Mouse (Mus musculus): ENCODE measurements at regions not wholly inside any gene's neighbourhood (a gene's known extent, or its start where the extent isn't known, plus 50 kb on each side); places are given as distances from the start of the nearest gene placed in this dataset.
"Not testable (repeated sequence)": the region's sequence is repeated elsewhere in the genome, so short reads cannot be mapped to it uniquely, and the experiment has no call there.

GRCm38 (mm10) chr9:92799695-92800094 is 257.7 kb downstream of the Plod2 start:
- Histone ChIP-seq H3K9ac (ENCODE audit: low read depth, low read length) (no peak overlapping the region), H3K4me2 (ENCODE audit: low read depth, low read length) (no peak overlapping the region), H3K36me3 (ENCODE audit: control insufficient read depth, insufficient read depth, low read length) (no peaks in the 10 kb centered on the region), H3K4me1 (ENCODE audit: control insufficient read depth, insufficient read depth, low read length) (no peaks in the 10 kb centered on the region), H3K9me3 (ENCODE audit: control insufficient read depth, low read length) (no peaks in the 10 kb centered on the region), H3K27ac (replicated peaks; ENCODE audit: low read depth, low read length) (no peak overlapping the region), H3K4me3 (ENCODE audit: low read depth, low read length) (no peak overlapping the region), H3K27me3 (replicated peaks; ENCODE audit: control insufficient read depth, insufficient read depth, low read length) (no peaks in the 10 kb centered on the region)
- no peak for ATAC-seq (ENCODE audit: low read depth)
- 13% methylated on average over 1 of the region's 1 CpGs for WGBS
- DNase-seq (ENCODE audit: low spot score): peak; percentile 7

DNA sequence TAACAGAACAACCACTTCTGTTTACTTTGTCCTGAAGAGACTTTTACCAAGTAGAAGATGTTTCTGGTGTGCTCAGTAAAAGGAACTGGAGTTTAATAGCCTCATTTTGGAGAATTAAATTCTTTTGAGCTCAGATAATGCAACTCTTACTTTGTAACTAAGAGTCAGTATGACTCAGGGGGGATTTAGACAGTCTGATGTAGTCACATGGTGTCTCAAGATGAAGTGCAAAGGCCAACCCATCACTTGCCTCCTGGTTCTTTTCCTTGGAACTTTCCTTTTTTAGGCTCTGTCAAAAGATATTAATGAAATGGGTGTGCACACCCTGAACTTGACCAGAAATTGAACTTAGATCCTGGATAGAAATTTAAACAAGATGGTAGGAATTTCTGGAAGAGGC is 267.4 kb downstream of the Plod2 start:
- H3K4me3 ChIP-seq (ENCODE audit: low read depth, low read length): no peak overlapping the region
- H3K9me3 ChIP-seq (ENCODE audit: control insufficient read depth, low read length): no peaks in the 10 kb centered on the region
- H3K27me3 ChIP-seq (replicated peaks; ENCODE audit: control insufficient read depth, insufficient read depth, low read length): no peaks in the 10 kb centered on the region
- ATAC-seq (ENCODE audit: low read depth) (no peak), DNase-seq (ENCODE audit: low spot score) (peak; percentile 6)
- H3K4me2 ChIP-seq (ENCODE audit: low read depth, low read length): no peak overlapping the region
- no peak overlapping the region for H3K27ac ChIP-seq (replicated peaks; ENCODE audit: low read depth, low read length)
- H3K4me1 ChIP-seq (ENCODE audit: control insufficient read depth, insufficient read depth, low read length): no peaks in the 10 kb centered on the region
- no peak overlapping the region for H3K9ac ChIP-seq (ENCODE audit: low read depth, low read length)
- H3K36me3 ChIP-seq (ENCODE audit: control insufficient read depth, insufficient read depth, low read length): no peaks in the 10 kb centered on the region

DNA sequence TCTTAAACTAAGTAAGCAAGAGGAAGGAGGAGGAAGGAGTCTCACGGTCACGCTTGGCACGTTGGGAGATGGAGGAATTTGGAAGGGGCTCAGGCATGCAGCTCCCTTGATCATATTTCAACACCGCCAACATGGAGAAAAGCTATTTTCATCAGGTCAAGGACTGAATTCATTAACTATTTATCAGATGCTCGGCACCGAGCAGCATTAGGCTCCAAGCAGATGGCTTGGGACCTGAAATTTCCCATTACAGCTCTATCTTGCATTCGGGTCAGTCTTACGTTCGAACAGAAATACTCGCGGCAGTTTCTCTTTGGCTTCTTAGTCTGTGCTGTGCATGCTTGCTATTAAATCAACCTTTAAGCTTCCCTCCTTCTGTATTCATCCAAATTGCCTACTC is 278.7 kb downstream of the Plod2 start:
- H3K4me1 ChIP-seq (ENCODE audit: control insufficient read depth, insufficient read depth, low read length): no peaks in the 10 kb centered on the region
- 23% methylated on average over 11 of the region's 11 CpGs for WGBS
- H3K4me2 ChIP-seq (ENCODE audit: low read depth, low read length): peak overlapping the region; percentile 50
- peak; percentile 53; the same call in 1 of the 2 replicates for ATAC-seq (ENCODE audit: low read depth)
- H3K9me3 ChIP-seq (ENCODE audit: control insufficient read depth, low read length): no peaks in the 10 kb centered on the region
- H3K27ac ChIP-seq (replicated peaks; ENCODE audit: low read depth, low read length): no peak overlapping the region
- H3K4me3 ChIP-seq (ENCODE audit: low read depth, low read length): peak overlapping the region; percentile 23
- H3K36me3 ChIP-seq (ENCODE audit: control insufficient read depth, insufficient read depth, low read length): no peaks in the 10 kb centered on the region
- no peak overlapping the region for H3K9ac ChIP-seq (ENCODE audit: low read depth, low read length)
- peak; percentile 58 for DNase-seq (ENCODE audit: low spot score)
- H3K27me3 ChIP-seq (replicated peaks; ENCODE audit: control insufficient read depth, insufficient read depth, low read length): no peaks in the 10 kb centered on the region

GRCm38 (mm10) chr9:92826708-92827353 is 284.8 kb downstream of the Plod2 start:
- no peak for DNase-seq (ENCODE audit: low spot score)
- Histone ChIP-seq H3K27ac (replicated peaks; ENCODE audit: low read depth, low read length) (no peak overlapping the region), H3K36me3 (ENCODE audit: control insufficient read depth, insufficient read depth, low read length) (no peaks in the 10 kb centered on the region), H3K9ac (ENCODE audit: low read depth, low read length) (no peak overlapping the region), H3K9me3 (ENCODE audit: control insufficient read depth, low read length) (no peaks in the 10 kb centered on the region), H3K4me1 (ENCODE audit: control insufficient read depth, insufficient read depth, low read length) (no peaks in the 10 kb centered on the region), H3K4me3 (ENCODE audit: low read depth, low read length) (no peak overlapping the region), H3K4me2 (ENCODE audit: low read depth, low read length) (no peak overlapping the region), H3K27me3 (replicated peaks; ENCODE audit: control insufficient read depth, insufficient read depth, low read length) (no peaks in the 10 kb centered on the region)
- ATAC-seq (ENCODE audit: low read depth): no peak

DNA sequence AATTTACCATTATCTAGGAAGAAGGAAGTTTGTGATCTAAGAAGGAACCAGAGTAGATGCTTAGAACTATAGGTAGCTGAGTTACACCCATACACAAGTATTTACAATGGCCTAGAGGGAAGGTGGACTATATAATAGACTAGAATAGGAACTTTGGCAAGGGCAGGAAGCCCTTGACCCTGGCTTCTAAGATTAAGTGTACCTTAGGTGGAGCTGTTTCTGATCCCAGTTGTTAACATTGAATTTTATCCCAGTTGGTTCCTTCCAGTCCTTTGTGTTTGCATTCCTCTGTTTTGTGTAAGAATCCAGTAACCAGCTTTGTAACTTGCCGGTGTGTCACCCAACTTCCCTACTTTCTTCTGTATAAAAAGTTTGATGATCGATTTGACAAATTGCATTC is 294.1 kb downstream of the Plod2 start:
- not testable (repeated sequence) for H3K4me1 ChIP-seq (ENCODE audit: control insufficient read depth, insufficient read depth, low read length); H3K4me2 ChIP-seq (ENCODE audit: low read depth, low read length); DNase-seq (ENCODE audit: low spot score); H3K4me3 ChIP-seq (ENCODE audit: low read depth, low read length); H3K27ac ChIP-seq (replicated peaks; ENCODE audit: low read depth, low read length); H3K27me3 ChIP-seq (replicated peaks; ENCODE audit: control insufficient read depth, insufficient read depth, low read length); H3K9ac ChIP-seq (ENCODE audit: low read depth, low read length); H3K9me3 ChIP-seq (ENCODE audit: control insufficient read depth, low read length); ATAC-seq (ENCODE audit: low read depth); H3K36me3 ChIP-seq (ENCODE audit: control insufficient read depth, insufficient read depth, low read length)
- WGBS: 93% methylated on average over 2 of the region's 2 CpGs

DNA sequence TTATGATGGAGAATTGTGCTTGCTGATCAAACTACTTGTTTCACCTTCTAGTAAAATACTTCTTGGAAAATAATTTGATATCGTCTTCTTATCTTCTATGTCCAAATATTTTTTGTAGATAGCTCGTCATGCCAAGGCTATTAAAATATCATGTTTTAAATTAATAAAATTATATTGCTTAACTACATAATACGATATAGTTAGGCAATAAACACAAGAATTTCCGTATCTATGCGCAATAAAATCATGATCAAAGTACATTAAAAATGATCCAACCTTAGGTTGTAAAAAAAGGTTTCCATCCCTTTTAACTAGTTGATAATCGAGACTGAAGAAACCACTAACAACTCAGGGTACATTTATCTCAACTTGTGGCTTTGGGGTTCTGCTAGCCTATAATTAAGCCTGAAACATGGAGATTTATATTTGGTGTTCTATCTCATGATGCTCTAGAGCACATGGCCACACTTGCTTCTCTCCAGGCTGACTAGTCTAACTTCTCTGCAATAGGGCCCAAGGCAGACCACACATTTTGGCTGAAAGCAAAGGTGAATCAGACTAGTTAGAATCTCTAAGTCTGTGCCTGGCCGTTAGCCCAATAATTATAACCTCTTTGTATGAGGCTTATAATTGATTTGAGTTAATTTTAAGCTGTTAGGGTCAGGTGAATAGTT is 314.5 kb downstream of the Plod2 start:
- Histone ChIP-seq H3K4me2 (ENCODE audit: low read depth, low read length) (no peak overlapping the region), H3K9me3 (ENCODE audit: control insufficient read depth, low read length) (no peaks in the 10 kb centered on the region), H3K27me3 (replicated peaks; ENCODE audit: control insufficient read depth, insufficient read depth, low read length) (no peaks in the 10 kb centered on the region), H3K27ac (replicated peaks; ENCODE audit: low read depth, low read length) (no peak overlapping the region), H3K36me3 (ENCODE audit: control insufficient read depth, insufficient read depth, low read length) (no peaks in the 10 kb centered on the region), H3K9ac (ENCODE audit: low read depth, low read length) (no peak overlapping the region), H3K4me1 (ENCODE audit: control insufficient read depth, insufficient read depth, low read length) (no peaks in the 10 kb centered on the region), H3K4me3 (ENCODE audit: low read depth, low read length) (no peak overlapping the region)
- no peak for DNase-seq (ENCODE audit: low spot score)
- ATAC-seq (ENCODE audit: low read depth): no peak
- WGBS: 85% methylated on average over 7 of the region's 7 CpGs

- DNase-seq (ENCODE audit: low spot score) (peak; percentile 23), ATAC-seq (ENCODE audit: low read depth) (peak; percentile 60; the same call in 1 of the 2 replicates)
- WGBS: 74% methylated on average over 6 of the region's 6 CpGs
- H3K4me3 ChIP-seq (ENCODE audit: low read depth, low read length): no peak overlapping the region
- H3K4me2 ChIP-seq (ENCODE audit: low read depth, low read length): no peak overlapping the region
- no peak overlapping the region for H3K9ac ChIP-seq (ENCODE audit: low read depth, low read length)
- no peaks in the 10 kb centered on the region for H3K27me3 ChIP-seq (replicated peaks; ENCODE audit: control insufficient read depth, insufficient read depth, low read length)
- H3K9me3 ChIP-seq (ENCODE audit: control insufficient read depth, low read length): no peaks in the 10 kb centered on the region
- no peaks in the 10 kb centered on the region for H3K4me1 ChIP-seq (ENCODE audit: control insufficient read depth, insufficient read depth, low read length)
- no peak overlapping the region for H3K27ac ChIP-seq (replicated peaks; ENCODE audit: low read depth, low read length)
- no peaks in the 10 kb centered on the region for H3K36me3 ChIP-seq (ENCODE audit: control insufficient read depth, insufficient read depth, low read length)
Observed at GRCm38 (mm10) chr9:92865822-92866221, 323.8 kb downstream of the Plod2 start.

- DNase-seq (ENCODE audit: low spot score): peak; percentile 72
- Histone ChIP-seq H3K4me1 (ENCODE audit: control insufficient read depth, insufficient read depth, low read length) (no peaks in the 10 kb centered on the region), H3K9me3 (ENCODE audit: control insufficient read depth, low read length) (no peaks in the 10 kb centered on the region), H3K4me2 (ENCODE audit: low read depth, low read length) (no peak overlapping the region), H3K27me3 (replicated peaks; ENCODE audit: control insufficient read depth, insufficient read depth, low read length) (no peaks in the 10 kb centered on the region), H3K4me3 (ENCODE audit: low read depth, low read length) (no peak overlapping the region), H3K36me3 (ENCODE audit: control insufficient read depth, insufficient read depth, low read length) (no peaks in the 10 kb centered on the region), H3K9ac (ENCODE audit: low read depth, low read length) (no peak overlapping the region), H3K27ac (replicated peaks; ENCODE audit: low read depth, low read length) (no peak overlapping the region)
- 27% methylated on average over 4 of the region's 4 CpGs for WGBS
- no peak for ATAC-seq (ENCODE audit: low read depth)
Observed at GRCm38 (mm10) chr9:92878589-92878988, 336.6 kb downstream of the Plod2 start.

DNA sequence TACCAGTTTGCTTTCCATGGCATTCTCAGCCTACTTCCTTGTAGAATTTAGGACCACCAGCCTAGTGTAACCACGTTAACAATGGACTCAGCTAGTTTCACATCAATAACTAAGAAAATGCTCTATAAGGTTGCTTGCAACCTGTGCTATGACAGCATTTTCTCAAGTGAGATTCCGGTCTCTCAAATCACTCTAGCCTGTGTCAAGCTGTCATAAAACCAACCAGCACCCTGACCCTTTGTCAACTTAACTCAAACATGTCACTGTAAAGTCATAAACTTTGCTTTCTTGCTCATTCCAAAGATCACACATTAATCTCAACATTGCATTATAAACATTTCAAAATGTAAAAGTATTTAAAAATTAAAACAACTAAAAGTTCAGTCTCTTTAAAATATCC is 337.8 kb downstream of the Plod2 start:
- ATAC-seq (ENCODE audit: low read depth) (no peak), DNase-seq (ENCODE audit: low spot score) (no peak)
- Histone ChIP-seq H3K9ac (ENCODE audit: low read depth, low read length) (no peak overlapping the region), H3K9me3 (ENCODE audit: control insufficient read depth, low read length) (no peaks in the 10 kb centered on the region), H3K36me3 (ENCODE audit: control insufficient read depth, insufficient read depth, low read length) (no peaks in the 10 kb centered on the region), H3K4me1 (ENCODE audit: control insufficient read depth, insufficient read depth, low read length) (no peaks in the 10 kb centered on the region), H3K4me3 (ENCODE audit: low read depth, low read length) (no peak overlapping the region), H3K27ac (replicated peaks; ENCODE audit: low read depth, low read length) (no peak overlapping the region), H3K4me2 (ENCODE audit: low read depth, low read length) (no peak overlapping the region), H3K27me3 (replicated peaks; ENCODE audit: control insufficient read depth, insufficient read depth, low read length) (no peaks in the 10 kb centered on the region)
- 84% methylated on average over 2 of the region's 2 CpGs for WGBS

Measured in embryonic facial prominence, embryonic 14.5 days (tissue).